Mouse (Mus musculus) stomach, postnatal 0 days (tissue): ENCODE measurements at regions not wholly inside any gene's neighbourhood (a gene's known extent, or its start where the extent isn't known, plus 50 kb on each side); places are given as distances from the start of the nearest gene placed in this dataset.

Experiments
- ATAC-seq: fragments of 200-750 bp; cut with Nextera tagmentation; 2 replicates; pipeline ENCODE4 v1.8.0; 2017; ENCODE audit not compliant: low FRiP score, low TSS enrichment
- DNase-seq: peaks from one replicate; pipeline ENCODE4 v3.0.0-alpha.2; 2016; ENCODE audit warnings: low spot score
- H3K27ac ChIP-seq: fragments of 300-500 bp; sonication (generic); replicated peaks from 2 replicates; pipeline ENCODE4 v1.5.1; 2014; ENCODE audit warnings: mild to moderate bottlenecking, control low read depth
- H3K27me3 ChIP-seq: fragments of 300-500 bp; sonication (generic); 2 replicates; pipeline ENCODE4 v1.6.1; 2014; ENCODE audit warnings: low read length; ENCODE audit not compliant: control insufficient read depth, insufficient read depth
- H3K36me3 ChIP-seq: fragments of 300-500 bp; sonication (generic); 2 replicates; pipeline ENCODE4 v1.6.1; 2014; ENCODE audit warnings: low read length, mixed read lengths; ENCODE audit not compliant: control insufficient read depth, insufficient read depth
- H3K4me1 ChIP-seq: fragments of 300-500 bp; sonication (generic); replicated peaks from 2 replicates; pipeline ENCODE4 v1.6.1; 2014; ENCODE audit warnings: antibody characterized with exemption; ENCODE audit not compliant: control insufficient read depth, insufficient read depth
- H3K4me2 ChIP-seq: fragments of 300-500 bp; sonication (generic); replicated peaks from 2 replicates; pipeline ENCODE4 v1.6.1; 2014; ENCODE audit warnings: low read depth, mild to moderate bottlenecking, control low read depth, moderate library complexity
- H3K4me3 ChIP-seq: fragments of 300-500 bp; sonication (generic); 2 replicates; pipeline ENCODE4 v1.5.1; 2014; ENCODE audit warnings: low read depth, low read length, control low read depth
- H3K9ac ChIP-seq: fragments of 300-500 bp; sonication (generic); 2 replicates; pipeline ENCODE4 v1.6.1; 2014; ENCODE audit warnings: mild to moderate bottlenecking, low read length, control low read depth, mixed read lengths
- H3K9me3 ChIP-seq: fragments of 300-500 bp; sonication (generic); 2 replicates; pipeline ENCODE4 v1.6.1; 2016; ENCODE audit warnings: low read length; ENCODE audit not compliant: control insufficient read depth
- CTCF ChIP-seq: IDR thresholded peaks from 2 replicates; pipeline ENCODE4 v1.5.1; 2016; ENCODE audit warnings: antibody characterized with exemption, low read depth, mild to moderate bottlenecking, moderate library complexity
- EP300 ChIP-seq: optimal IDR thresholded peaks from 2 replicates; pipeline ENCODE3; 2016; ENCODE audit warnings: antibody characterized with exemption
- WGBS: fragments of 180-500 bp; shearing (Covaris S2); extraction: QIAGEN DNeasy Blood & Tissue Kit; methylation state at CpG from one replicate; pipeline ENCODE4 v1.1.7; 2014; 5-methylcytosine and 5-hydroxymethylcytosine counted together

DNA sequence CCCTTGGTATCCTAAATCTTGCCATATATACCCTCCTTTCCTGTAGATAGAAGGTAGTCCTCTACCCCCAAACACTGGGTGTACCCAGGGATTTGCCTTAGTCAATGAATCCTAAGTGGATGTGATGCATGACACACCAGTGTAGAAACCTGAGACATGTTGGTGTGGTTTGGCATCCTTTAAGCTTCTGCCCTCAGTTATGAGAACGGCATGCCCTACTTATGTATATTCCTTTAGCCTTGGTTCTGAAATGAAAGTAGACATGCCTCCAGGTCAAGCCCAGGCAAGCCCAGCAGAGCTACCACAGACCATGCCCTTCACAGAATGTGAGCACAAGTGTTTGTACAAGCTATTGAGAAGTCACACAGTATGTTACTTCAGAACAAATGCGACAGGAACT lies 608.4 kb upstream of the 2610301B20Rik start:
- no peak overlapping the region for H3K4me2 ChIP-seq
- H3K4me1 ChIP-seq = no peaks in the 10 kb centered on the region
- no peaks in the 10 kb centered on the region for H3K9me3 ChIP-seq
- no peaks in the 10 kb centered on the region for H3K36me3 ChIP-seq
- 53% methylated on average over 2 of the region's 2 CpGs for WGBS
- no peak for TF ChIP-seq EP300
- TF ChIP-seq CTCF = no peak
- no peaks in the 10 kb centered on the region for H3K27me3 ChIP-seq
- H3K27ac ChIP-seq = no peak overlapping the region
- ATAC-seq = no peak
- no peak for DNase-seq
- no peak overlapping the region for H3K4me3 ChIP-seq
- H3K9ac ChIP-seq = no peak overlapping the region

DNA sequence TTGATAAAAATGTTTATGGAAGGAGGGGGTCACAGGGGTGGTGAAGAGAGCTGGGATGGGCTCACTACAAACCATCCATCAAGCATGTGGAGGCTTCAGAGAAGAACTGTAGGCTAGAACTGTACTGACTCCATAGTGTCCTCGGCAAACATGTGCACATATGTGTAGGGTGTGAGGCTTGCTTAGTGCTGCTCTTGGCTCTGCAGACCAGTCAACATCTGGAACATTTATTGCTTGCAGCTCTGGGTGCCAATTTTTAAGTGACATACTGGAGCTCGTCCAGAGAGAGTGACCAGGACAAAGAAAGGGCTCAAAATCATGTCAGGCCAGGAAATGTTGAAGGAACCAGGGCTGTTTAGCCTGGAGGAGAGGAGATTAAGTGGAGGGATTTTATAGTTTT lies 588.7 kb upstream of the 2610301B20Rik start:
- H3K9ac ChIP-seq = no peak overlapping the region
- no peak overlapping the region for H3K4me2 ChIP-seq
- H3K27ac ChIP-seq = no peak overlapping the region
- H3K9me3 ChIP-seq = no peaks in the 10 kb centered on the region
- H3K4me1 ChIP-seq = no peaks in the 10 kb centered on the region
- DNase-seq = no peak
- TF ChIP-seq CTCF = no peak
- no peak for TF ChIP-seq EP300
- no peak overlapping the region for H3K4me3 ChIP-seq
- WGBS = 46% methylated on average over 2 of the region's 2 CpGs
- H3K27me3 ChIP-seq = no peaks in the 10 kb centered on the region
- no peak for ATAC-seq
- H3K36me3 ChIP-seq = no peaks in the 10 kb centered on the region

DNA sequence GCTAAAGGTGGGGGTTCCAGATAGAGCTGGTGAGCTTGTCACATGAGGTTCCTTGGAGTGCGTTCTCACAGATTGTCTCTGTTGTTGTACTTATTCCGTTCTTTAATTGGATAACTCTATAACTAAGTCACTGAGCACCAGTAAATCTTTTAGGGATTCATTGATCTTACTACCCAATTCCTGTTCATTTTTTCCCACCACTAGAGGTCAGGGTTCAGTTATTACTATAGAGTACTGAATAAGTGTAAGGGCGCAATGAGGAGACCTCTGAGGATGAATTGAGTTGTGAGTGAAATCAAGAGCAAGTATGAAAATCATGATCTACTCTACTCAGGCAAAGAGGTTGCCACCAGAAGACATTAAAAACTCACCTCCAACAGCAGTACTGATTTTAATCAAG lies 584.0 kb upstream of the 2610301B20Rik start:
- no peaks in the 10 kb centered on the region for H3K27me3 ChIP-seq
- H3K27ac ChIP-seq = no peak overlapping the region
- no peak overlapping the region for H3K4me2 ChIP-seq
- H3K9me3 ChIP-seq = no peaks in the 10 kb centered on the region
- TF ChIP-seq EP300 (no peak), CTCF (peak; percentile 55)
- H3K36me3 ChIP-seq = no peaks in the 10 kb centered on the region
- H3K4me3 ChIP-seq = no peak overlapping the region
- 66% methylated on average over 3 of the region's 3 CpGs for WGBS
- DNase-seq (no peak), ATAC-seq (no peak)
- H3K4me1 ChIP-seq = no peaks in the 10 kb centered on the region
- no peak overlapping the region for H3K9ac ChIP-seq

DNA sequence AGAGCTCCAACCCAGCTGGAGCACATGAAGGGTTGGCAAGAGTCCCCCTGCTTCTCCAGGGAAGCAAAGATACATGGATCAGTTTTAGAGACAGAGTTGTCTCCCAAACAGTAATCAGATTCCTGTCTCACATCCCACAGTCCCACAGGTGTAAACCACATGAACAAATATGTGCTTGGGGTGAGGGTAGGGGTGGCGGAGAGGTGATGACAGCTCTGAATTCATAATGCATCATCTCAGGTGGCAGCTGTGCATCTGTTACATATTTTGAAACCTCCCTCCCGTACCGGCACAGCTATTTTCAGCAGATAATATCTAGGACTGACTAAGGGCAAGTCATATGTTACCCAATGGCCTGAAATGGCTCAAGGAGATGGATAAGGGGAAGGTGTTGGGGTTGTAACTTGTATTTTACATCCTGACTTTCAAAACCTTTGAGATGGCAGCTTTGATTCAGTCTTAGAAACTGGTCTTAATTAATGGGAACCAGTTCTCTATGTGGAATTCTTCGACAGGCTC lies 579.2 kb upstream of the 2610301B20Rik start:
- H3K4me1 ChIP-seq = no peaks in the 10 kb centered on the region
- no peak for TF ChIP-seq EP300
- no peak for TF ChIP-seq CTCF
- H3K27me3 ChIP-seq = no peaks in the 10 kb centered on the region
- H3K9ac ChIP-seq = no peak overlapping the region
- 80% methylated on average over 4 of the region's 4 CpGs for WGBS
- H3K4me2 ChIP-seq = no peak overlapping the region
- no peak overlapping the region for H3K4me3 ChIP-seq
- H3K27ac ChIP-seq = no peak overlapping the region
- DNase-seq (no peak), ATAC-seq (no peak)
- H3K9me3 ChIP-seq = no peaks in the 10 kb centered on the region
- no peaks in the 10 kb centered on the region for H3K36me3 ChIP-seq

DNA sequence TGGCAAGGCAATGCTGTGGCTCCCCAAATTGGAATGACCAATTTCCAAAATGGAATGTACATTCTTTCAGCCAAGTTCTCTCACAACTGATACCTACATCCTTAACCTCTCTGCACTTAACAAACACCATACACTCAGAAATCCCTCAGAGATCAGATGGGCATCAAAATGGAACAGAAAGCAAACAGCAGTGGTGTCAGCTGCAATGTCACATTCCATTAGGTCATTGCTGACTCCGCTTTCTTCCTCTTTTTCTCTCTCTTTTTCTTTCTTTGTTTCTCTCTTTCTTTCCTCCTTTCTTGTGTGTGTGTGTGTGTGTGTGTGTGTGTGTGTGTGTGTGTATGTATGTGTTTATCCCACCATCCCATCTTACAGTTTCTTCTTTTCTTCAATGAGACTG lies 578.1 kb upstream of the 2610301B20Rik start:
- no peak overlapping the region for H3K9ac ChIP-seq
- no peak overlapping the region for H3K4me3 ChIP-seq
- 97% methylated on average over 1 of the region's 1 CpGs for WGBS
- H3K27ac ChIP-seq = no peak overlapping the region
- ATAC-seq = no peak
- DNase-seq = no peak
- no peak overlapping the region for H3K4me2 ChIP-seq
- TF ChIP-seq EP300 (no peak), CTCF (no peak)
- H3K27me3 ChIP-seq = no peaks in the 10 kb centered on the region
- no peaks in the 10 kb centered on the region for H3K9me3 ChIP-seq
- H3K36me3 ChIP-seq = no peaks in the 10 kb centered on the region
- no peaks in the 10 kb centered on the region for H3K4me1 ChIP-seq

DNA sequence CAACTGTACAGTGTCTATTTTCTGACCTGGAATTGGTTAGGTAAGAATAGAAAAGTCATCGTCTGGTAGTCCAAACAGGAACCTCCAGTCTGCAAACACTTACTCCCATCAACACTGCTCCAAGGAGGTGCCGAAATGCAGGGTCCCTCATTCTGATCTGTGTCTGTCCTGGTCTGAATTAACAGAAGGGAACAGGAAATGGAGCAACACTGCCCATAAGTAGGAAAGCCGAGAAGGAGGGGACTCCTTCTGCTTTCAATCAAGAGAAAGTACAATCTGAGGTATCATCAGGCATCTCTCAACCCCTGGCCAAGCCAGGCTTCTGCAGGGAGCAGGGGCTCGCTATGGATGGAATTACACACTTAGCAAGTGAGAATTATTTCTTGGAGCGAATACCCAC lies 562.4 kb upstream of the 2610301B20Rik start:
- H3K27me3 ChIP-seq = no peaks in the 10 kb centered on the region
- H3K9me3 ChIP-seq = no peaks in the 10 kb centered on the region
- H3K4me2 ChIP-seq = no peak overlapping the region
- no peaks in the 10 kb centered on the region for H3K36me3 ChIP-seq
- no peak overlapping the region for H3K4me3 ChIP-seq
- WGBS = 68% methylated on average over 5 of the region's 5 CpGs
- no peak overlapping the region for H3K9ac ChIP-seq
- no peak overlapping the region for H3K27ac ChIP-seq
- no peaks in the 10 kb centered on the region for H3K4me1 ChIP-seq
- no peak for ATAC-seq
- no peak for TF ChIP-seq EP300
- TF ChIP-seq CTCF = no peak
- DNase-seq = no peak
